Mouse (Mus musculus): ENCODE data around the gene Vars.
"Not testable (repeated sequence)": the region's sequence is repeated elsewhere in the genome, so short reads cannot be mapped to it uniquely, and the experiment has no call there.

The Vars gene

DNA sequence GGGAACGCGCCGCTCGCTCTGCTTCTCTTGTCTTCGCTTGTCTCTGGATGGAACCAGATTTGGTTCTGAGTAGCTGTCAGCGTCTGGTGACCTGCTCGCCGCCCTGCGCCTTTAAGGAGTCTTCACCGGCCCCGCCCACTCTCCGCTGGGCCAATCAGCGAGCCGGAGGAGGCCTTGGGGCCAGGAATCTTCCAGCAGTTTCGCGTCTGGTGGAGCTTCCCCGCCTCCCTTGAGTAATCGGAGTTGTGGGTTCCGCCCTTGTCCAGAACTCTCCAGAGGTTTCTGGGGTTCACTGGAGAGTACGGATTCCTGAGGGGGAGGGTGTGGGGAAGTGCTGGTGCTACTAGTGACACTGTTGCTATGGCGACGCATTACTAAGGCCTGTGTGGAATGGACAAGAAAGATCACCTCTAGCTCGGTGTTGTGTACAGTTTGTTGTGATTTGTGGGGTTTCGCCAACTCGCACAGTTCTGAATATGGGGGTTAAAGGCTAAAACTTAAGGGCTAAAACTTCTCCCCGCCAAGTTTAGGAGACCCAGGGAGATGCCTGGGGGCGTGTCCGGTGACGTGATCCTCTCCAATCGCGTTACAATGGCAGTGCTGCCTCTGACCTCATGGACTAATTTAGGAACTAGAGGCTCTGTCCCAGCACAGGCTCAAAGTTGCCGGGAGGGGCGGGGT lies 28.6 kb upstream of the Vars start, which contains the start of the genes Hspa1a and Hspa1l:
Gene Hspa1a, minus strand, starts transcription at position 88 of the 681 bp plus-strand sequence.
Gene Hspa1l, plus strand, starts transcription at position 635 of the 681 bp plus-strand sequence.
- not testable (repeated sequence) for DNase-seq (ENCODE audit: low spot score)

DNA sequence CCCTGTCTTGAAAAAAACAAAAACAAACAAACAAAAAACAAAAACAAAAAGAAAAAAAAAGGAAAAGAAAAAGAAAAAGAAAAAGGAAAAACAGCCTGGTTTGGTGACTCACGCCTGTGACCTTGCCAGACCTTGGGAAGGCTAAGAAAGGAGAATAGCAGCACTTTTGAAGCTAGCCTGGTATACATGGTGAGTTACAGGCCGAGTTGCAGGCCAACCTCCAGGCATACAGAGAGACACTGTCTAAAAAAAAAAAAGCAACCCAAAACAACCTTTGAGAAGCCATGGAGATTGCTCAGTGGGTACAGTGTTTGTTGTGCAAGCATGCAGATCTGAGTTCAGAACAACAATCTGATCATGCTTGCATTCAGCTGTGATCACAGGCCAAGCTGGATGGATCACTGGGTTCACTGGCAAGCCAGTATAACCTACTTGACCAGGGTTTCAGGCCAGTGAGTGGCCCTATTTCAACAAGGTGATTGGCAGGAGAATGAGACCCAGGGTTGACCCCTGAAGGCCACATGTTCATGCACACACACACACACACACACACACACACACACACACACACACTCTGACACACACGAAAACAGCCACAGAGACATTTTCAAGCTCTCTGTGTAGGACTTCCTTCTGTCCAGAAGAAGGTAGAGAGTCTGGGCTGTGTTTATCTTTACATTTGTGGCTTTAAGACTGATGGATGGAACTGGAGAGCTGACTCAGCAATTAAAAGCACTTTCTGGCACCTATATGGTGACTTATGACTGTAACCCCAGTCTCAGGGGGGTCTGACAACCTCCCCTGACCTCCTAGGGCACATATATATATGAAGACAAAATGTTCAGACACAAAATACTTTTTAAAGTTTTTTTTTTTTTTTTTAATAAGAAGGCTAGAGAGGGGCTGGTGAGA lies 24.9 kb upstream of the Vars start:
- DNase-seq (ENCODE audit: low spot score) = no peak

DNA sequence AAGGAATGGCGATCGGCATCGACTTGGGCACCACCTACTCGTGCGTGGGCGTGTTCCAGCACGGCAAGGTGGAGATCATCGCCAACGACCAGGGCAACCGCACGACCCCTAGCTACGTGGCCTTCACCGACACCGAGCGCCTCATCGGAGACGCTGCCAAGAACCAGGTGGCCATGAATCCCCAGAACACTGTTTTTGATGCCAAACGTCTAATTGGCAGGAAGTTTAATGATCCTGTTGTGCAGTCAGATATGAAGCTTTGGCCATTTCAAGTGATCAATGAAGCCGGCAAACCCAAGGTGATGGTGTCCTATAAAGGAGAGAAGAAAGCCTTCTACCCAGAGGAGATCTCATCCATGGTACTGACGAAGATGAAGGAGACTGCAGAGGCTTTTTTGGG lies 23.8 kb upstream of the Vars start:
- DNase-seq (ENCODE audit: low spot score) = no peak

DNA sequence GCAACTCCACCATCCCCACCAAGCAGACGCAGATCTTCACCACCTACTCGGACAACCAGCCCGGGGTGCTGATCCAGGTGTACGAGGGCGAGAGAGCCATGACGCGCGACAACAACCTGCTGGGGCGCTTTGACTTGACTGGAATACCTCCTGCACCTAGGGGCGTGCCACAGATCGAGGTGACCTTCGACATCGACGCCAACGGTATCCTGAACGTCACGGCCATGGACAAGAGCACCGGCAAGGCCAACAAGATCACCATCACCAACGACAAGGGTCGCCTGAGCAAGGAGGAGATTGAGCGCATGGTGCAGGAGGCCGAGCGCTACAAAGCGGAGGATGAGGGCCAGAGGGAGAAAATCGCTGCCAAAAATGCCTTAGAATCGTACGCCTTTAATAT lies 22.5 kb upstream of the Vars start:
- no peak for DNase-seq (ENCODE audit: low spot score)

DNA sequence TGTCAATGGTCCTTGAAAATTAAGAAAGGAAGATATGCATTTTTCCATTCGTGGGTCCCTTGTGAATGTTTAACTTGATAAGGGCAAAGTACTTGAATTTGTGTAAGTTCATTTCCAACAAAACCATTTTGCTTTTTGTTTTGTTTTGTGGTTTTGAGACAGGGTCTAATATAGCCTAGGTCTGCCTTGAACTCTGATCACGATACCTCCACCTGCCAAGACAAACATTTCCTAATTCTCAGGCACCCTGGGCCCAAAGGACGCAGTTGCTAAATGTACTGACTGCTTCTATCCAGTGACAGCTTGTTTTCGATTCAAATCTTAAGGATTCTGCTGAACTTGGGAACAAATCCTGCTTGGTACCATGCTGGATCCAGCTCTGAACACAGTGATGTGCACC lies 21.2 kb upstream of the Vars start:
- DNase-seq (ENCODE audit: low spot score) = no peak

DNA sequence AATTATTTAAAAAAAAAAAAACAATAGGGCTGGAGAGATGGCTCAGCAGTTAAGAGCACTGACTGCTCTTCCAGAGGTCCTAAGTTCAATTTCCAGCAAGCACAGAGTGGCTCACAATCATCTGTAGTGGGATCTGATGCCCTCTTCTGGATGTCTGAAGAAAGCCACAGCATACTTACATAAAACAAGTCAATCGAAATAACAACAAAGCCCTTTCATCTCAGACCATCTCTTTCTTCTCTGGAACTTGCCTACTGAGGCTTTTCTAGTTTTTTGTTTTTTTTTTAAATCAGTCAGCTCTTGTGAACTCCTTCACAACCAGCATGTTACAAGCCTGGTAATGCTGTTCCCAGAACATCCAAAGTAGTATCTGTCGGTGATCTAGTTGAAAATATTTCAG lies 20.1 kb upstream of the Vars start:
- DNase-seq (ENCODE audit: low spot score) = peak; percentile 75

DNA sequence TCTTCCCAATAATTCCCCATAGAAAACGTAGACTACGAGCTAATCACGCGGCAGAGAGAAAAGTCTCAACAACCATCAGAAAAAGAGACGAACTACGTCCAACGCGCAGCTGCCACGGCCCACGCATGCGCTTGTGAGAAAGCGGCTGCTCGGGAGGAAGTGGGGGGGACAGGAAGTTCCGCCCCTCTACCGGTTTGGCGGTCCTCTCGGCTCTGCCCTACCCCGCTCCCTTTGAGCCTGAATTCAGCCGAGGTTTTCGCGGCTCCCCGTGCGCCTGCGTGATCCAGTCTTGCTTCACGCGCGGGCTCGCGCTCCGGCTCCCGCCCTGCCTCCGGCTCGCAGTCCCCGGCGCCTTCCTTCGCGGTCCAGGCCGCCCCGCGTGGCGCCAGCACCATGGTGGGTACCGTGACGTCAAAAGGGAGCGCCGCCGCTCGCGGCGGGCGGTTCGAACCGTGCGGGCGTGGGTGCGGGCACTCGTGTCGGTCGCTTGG lies 19.1 kb upstream of the Vars start, which contains the start of gene Lsm2:
Gene Lsm2, plus strand, starts transcription at position 173 of the 491 bp plus-strand sequence.
- peak; percentile 95 for DNase-seq (ENCODE audit: low spot score)

DNA sequence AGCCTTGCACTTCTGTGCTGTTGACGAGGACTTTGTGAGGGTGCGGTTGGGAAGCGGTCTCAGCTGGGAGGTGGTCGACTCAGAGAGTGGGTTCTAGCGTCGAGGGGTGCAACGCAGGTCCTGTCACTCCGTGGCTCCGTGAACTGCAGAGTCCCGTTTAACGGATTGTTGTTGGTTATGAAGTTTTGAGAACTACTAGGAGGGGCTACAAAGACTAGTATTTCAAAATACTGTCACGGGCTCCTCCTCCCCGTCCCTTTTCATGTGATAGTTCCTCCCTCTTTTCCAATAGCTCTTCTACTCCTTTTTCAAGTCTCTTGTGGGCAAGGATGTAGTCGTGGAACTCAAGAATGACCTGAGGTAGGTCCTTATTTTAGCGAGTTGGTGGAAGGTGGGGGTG lies 18.5 kb upstream of the Vars start:
- no peak for DNase-seq (ENCODE audit: low spot score)

DNA sequence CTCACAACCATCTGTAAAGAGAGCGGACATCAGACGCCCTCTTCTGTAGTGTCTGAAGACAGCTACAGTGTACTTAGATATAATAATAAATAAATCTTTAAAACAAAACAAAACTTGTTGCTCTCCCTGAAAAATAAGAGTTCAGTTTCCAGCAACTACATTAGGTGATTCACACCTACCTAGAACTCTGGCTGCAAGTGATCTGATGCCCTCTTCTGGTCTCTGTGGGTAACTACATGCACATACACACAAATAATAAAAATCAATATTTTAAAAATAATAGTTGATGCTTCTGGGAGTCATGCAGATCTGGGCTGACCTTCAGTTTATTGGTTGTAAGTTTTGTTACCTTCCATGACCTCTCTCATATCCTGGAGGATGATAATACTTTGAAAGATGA lies 16.6 kb upstream of the Vars start:
- peak; percentile 55 for DNase-seq (ENCODE audit: low spot score)

DNA sequence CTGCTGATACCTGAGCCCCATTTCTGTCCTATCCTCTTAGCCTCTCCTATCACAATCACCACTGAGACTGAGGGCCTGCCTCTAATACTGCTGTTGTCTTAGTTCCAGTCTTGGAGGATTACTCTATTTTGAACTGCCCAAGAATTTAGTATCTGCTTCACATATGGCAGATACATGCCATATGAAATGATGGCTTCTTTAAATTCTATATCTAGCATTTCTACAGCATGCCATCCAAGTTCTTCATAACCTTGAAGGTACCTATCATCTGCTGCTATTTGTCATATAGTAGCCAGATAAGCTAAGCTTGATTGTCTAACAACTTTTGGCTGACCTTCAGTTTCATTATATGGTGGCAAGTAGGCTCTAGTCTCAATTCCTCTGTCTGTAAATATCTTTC lies 6.0 kb upstream of the Vars start:
- DNase-seq (ENCODE audit: low spot score) = no peak

DNA sequence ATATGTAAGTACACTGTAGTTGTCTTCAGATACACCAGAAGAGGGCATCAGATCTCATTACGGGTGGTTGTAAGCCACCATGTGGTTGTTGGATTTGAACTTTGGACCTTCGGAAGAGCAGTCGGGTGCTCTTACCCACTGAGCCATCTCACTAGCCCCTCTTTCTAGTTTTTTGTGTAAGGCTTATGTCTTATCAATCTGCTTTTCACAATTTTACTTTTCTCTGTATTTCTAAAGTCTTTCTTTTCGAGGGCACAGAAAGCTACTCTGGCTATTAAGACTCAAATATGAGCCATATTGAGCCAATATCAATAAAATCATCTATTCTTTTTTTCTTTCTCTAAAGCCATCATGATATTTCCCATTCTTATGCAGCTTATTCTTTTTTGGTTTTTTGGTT lies 5.6 kb upstream of the Vars start:
- DNase-seq (ENCODE audit: low spot score) = not testable (repeated sequence)

DNA sequence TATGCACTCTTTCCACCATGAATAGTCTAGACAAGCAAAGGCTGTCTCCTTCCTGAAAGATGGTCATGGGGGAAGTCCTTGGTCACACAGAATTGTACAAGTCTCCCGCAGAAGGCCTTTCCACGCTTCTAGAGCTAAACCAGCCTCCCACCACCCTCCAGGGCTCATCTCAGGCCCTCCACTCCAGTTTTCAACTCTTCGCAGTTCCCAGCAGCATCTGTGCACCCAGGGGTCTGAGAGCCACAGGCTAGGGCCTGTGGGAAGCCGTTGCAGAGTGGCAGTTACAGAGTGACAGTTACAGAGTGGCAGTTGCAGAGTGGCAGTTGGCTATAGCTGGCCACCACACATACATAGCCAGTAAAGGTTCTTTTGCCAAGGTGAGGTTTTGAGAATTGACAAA lies 4.9 kb upstream of the Vars start:
- DNase-seq (ENCODE audit: low spot score) = not testable (repeated sequence)

DNA sequence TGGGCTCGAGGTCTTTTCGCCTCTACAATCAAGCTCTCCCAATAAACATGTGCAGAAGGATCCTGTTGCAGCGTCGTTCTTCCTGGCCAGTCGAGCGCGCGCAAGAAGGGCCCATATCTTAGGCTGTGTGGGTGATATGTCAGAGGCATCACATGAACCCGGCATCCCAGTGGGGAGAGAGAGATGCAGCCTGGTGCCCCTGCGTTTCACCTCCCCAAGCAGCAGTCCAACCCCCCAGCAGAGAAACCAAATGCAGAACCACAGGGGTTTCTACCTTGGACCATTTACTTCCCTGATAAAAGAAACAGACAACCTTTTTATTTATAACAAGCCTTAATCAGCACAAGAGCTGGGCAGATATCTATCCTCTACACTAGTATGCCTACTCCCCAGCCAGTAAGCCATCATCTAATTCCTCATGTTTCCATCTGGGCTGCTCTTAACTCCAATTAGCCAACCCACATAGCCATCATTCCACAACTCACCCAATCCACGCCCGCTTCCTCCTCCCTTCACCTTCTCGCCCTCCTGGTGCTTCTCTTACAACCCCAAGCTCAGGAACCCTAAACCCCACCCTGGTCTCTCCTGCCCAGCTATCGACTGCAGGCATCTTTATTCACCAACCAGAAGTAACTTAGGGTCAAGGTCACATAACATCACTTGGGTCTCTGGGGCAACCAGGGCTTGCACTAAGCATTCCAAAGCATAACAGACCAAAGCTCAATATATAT lies 4.2 kb upstream of the Vars start:
- no peak for DNase-seq (ENCODE audit: low spot score)

DNA sequence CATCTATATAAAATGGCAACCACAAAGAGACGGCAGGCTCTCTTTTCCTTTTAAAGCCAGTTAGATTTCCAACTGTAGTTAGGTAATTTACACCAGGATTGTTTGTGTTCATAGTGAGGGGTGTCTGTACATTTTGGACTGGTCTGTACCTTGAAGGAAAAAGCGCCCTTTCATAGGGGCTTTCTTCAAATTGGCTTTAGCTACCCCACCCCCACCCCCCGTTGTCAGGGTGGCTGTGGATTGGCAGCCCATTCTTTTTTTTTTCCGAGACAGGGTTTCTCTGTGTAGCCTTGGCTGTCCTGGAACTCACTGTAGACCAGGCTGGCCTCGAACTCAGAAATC lies 3.7 kb upstream of the Vars start:
- no peak for DNase-seq (ENCODE audit: low spot score)

DNA sequence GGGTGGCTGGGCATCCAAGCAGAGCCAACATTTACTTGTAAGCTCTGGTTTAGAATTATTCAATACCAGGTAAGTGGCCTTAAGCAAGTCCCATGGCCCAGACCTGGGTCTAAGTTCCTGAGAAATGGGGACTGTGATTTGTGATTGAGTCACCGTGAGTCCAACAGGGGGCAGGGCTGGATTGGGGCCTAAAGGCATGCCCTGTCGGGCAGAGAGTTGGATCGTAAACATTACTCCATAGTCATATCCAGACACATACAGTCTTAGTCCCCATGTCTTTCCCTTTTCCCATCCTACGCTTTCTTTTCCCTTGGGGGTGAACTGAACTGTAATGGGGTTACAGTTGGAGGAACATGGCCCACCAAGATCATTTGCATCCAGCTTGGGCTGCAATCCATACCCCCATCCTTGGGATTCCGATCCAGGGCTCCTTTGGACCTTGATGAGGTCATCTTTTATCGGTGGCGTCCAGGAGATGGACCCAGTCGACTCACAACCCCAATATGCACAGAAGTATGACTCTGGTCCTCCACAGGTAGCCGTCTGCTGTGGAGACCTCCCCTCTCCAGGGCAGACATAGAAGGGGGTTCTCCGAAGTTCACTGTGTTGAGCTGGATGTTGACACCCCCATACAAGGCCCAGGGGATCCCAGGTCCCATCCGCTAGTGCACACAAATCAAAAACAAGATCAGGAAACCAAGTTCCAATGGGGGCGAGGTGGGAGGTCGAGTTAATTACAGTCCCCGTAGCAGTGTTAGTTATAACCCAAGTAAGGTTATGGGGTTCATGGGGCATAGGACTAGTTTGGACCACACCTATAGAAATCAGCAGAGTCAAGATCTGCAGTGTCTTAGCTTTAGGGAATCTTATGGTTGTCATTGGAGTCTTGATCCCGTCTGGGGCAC lies 2.0 kb upstream of the Vars start:
- no peak for DNase-seq (ENCODE audit: low spot score)

DNA sequence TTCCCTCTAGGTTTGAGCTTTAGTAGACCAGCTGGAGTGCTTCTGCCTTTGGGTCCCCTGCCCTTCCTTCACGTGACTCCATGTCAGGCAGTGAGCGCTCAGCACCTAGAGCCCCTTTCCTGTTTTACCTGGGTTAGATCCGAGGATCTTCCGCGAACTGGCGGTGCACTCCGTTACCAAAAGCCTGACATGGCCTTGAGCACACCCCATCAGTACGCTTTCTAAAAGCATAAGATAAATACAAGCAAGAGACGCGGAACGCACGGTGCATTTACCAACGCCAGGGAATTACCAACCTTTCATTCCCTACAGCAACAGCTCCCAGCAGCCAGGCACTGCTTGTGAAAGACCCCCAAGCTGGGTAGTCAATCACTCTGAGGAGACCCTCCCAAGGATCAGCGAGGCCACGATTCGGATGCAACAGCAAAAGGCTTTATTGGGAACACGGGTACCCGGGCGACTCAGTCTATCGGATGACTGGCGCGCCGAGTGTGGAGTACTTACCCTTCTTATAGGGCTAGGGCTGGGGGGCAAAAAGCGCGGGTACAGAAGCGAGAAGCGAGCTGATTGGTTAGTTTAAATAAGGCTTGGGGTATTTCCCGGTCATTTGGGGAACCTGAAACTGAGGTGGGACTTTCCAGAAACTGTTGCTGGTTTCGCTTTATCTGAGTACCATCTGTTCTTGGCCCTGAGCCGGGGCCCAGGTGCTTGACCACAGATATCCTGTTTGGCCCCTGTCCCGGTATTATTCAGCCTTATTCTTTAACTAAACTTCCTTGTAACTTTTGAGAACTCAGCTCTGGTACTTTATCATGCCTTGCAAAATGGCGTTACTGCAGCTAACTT lies 693 bp upstream of the Vars start:
- not testable (repeated sequence) for DNase-seq (ENCODE audit: low spot score)

DNA sequence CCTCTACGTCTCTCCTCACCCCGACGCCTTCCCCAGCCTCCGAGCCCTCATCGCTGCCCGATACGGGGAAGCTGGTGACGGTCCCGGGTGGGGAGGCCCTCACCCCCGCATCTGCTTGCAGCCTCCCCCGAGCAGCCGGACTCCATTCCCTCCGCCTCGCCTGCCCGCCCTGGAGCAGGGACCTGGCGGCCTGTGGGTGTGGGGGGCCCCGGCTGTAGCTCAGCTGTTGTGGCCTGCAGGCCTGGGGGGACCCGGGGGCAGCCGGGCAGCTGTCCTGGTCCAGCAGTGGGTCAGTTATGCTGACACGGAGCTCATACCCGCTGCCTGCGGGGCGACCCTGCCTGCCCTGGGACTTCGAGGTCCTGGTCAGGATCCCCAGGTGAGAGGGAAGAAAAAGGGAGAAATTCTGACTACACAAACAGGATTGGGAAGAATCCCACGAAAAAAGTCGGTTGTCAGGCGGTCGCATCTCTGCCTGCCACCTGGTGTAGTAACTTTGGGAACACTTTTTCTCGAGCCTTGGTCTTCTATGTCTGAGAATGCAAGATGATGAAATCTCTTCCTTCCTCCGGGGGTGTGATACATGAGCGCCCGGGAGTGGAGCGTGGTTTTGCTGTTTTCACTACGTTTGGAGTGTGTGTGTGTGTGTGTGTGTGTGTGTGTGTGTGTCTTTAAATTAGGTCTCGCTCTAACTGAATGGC lies 815 bp downstream of the Vars start:
- DNase-seq (ENCODE audit: low spot score) = peak; percentile 55

DNA sequence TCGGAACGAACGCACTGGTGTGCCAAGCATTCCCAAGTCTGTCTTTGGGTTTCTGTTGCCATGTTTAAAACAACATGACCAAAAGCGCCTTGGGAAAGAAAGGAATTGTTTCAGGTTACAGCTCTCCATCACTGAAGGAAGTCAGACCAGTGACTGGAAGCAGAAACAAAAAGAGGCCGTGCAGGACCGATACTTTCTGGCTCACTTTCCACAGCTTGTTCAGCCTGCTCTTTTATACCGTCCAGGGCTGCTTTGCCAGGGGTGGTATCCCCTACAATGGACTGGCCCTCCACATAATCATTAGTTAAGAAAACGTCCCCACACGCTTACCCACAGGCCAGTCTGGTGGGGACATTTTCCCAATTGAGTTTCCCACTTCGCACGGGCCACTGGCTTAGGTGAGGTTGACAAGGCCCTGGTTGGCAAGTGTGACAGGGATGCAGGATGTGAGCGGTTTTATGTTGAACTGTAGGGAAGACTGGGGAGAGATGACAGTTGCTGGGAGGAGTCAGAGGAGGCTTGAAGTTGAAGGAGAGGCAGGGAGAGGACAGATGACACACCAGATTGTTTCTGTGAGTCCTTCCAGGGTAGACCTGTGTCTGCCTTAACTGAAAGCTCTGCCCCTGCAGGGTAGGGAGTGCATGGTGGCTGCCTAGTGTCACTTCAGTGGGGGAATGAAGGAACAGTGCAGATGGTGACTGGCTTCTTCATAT lies 1.5 kb downstream of the Vars start:
- DNase-seq (ENCODE audit: low spot score) = peak; percentile 47

All from MN1 (cell line).